Mouse (Mus musculus) olfactory bulb, adult 2 months (tissue): ENCODE results near the gene Fxyd4.

Experiments
- CTCF ChIP-seq: fragments of 200-500 bp; IDR thresholded peaks from 2 replicates; pipeline ENCODE4 v1.5.1; 2012; ENCODE audit warnings: low read depth, mild to moderate bottlenecking, low read length, moderate library complexity; ENCODE audit not compliant: insufficient read depth
- POLR2A ChIP-seq: fragments of 200-500 bp; IDR thresholded peaks from 2 replicates; pipeline ENCODE4 v1.6.1; 2012; ENCODE audit warnings: mild to moderate bottlenecking, low read depth, low read length, moderate library complexity; ENCODE audit not compliant: insufficient read depth

DNA sequence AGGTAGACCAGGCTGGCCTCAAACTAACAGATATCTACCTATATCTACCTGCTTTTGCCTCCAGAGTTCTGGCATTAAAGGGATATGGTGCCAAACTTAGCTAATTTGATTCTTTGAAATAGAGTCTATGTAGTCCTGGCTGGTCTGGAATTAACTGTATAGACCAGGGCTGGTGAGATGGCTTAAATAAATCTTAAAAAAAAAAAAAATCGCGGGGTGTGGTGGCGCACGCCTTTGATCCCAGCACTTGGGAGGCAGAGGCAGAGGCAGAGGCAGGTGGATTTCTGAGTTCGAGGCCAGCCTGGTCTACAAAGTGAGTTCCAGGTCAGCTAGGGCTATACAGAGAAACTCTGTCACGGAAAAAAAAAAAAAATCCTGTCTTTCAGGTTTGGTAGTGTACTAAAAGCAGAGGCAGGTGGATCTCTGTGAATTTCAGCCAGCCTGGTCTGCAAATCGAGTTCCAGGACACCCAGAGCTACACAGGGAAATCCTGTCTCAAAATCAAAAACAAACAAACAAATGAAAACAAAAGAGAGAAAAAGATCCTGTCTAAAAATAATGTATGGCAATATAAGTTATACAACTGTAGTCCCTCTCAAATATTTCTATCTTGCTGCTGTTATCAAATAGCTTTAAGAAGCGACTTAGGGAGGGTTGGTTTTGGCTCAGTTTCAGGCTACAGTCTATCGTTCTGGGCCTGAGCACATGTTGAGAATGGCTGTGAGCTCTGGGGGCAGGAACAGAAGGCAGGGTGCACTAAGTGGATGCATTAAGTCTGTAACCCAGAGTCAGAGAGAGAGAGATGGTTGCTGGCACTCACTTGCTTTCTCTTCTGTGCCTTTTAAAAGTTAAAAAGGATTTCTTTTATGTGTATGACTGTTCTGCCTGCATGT lies 35.7 kb downstream of the Fxyd4 start:
- TF ChIP-seq CTCF (no peak), POLR2A (no peak)
